Mouse (Mus musculus) lung, postnatal 0 days (tissue): ENCODE data around the gene Trim23. TPM values are rescaled to one million over a fixed set of nuclear protein-coding genes. Genes with fewer than 3 reads are reported as not detected.

Experiments
- ATAC-seq: fragments of 200-750 bp; cut with Nextera tagmentation; 2 replicates; pipeline ENCODE4 v1.8.0; 2017; ENCODE audit warnings: moderate library complexity
- DNase-seq: peaks from one replicate; pipeline ENCODE4 v3.0.0-alpha.2; 2016; ENCODE audit warnings: low spot score
- H3K27ac ChIP-seq: fragments of 300-500 bp; sonication (generic); 2 replicates; pipeline ENCODE4 v1.5.1; 2014; ENCODE audit warnings: antibody characterized with exemption, mild to moderate bottlenecking, low read length, mixed read lengths
- H3K27me3 ChIP-seq: fragments of 300-500 bp; sonication (generic); replicated peaks from 2 replicates; pipeline ENCODE4 v1.6.1; 2014; ENCODE audit warnings: low read length, mixed read lengths; ENCODE audit not compliant: insufficient read depth
- H3K36me3 ChIP-seq: fragments of 300-500 bp; sonication (generic); 2 replicates; pipeline ENCODE4 v1.6.1; 2014; ENCODE audit warnings: low read length, mixed read lengths; ENCODE audit not compliant: insufficient read depth
- H3K4me1 ChIP-seq: fragments of 300-500 bp; sonication (generic); 2 replicates; pipeline ENCODE4 v1.6.1; 2014; ENCODE audit warnings: antibody characterized with exemption, low read depth, low read length, mixed read lengths; ENCODE audit not compliant: insufficient read depth
- H3K4me2 ChIP-seq: fragments of 300-500 bp; sonication (generic); replicated peaks from 2 replicates; pipeline ENCODE4 v1.6.1; 2014; ENCODE audit warnings: low read depth, mild to moderate bottlenecking, low read length, moderate library complexity, mixed read lengths
- H3K4me3 ChIP-seq: fragments of 300-500 bp; sonication (generic); 2 replicates; pipeline ENCODE4 v1.5.1; 2014; ENCODE audit warnings: low read depth, low read length
- H3K9ac ChIP-seq: fragments of 300-500 bp; sonication (generic); replicated peaks from 2 replicates; pipeline ENCODE4 v1.6.1; 2014; ENCODE audit warnings: low read depth, mild to moderate bottlenecking
- H3K9me3 ChIP-seq: fragments of 300-500 bp; sonication (generic); 2 replicates; pipeline ENCODE4 v1.6.1; 2016; ENCODE audit warnings: low read length, mixed read lengths
- CTCF ChIP-seq: IDR thresholded peaks from 2 replicates; pipeline ENCODE4 v1.5.1; 2016; ENCODE audit warnings: antibody characterized with exemption, mild to moderate bottlenecking
- EP300 ChIP-seq: IDR thresholded peaks from 2 replicates; pipeline ENCODE4 v1.6.1; 2016; ENCODE audit warnings: antibody characterized with exemption, mild to moderate bottlenecking, control low read depth
- WGBS: fragments of 180-500 bp; shearing (Covaris S2); extraction: QIAGEN DNeasy Blood & Tissue Kit; methylation state at CpG from one replicate; pipeline ENCODE4 v1.1.7; 2014; 5-methylcytosine and 5-hydroxymethylcytosine counted together
- polyA plus RNA-seq: library from polyadenylated mRNA; unstranded; fragments of >200 nt; fragmentation: Nextera tagmentation; extraction: Ambion mirVana; gene quantifications from 2 replicates; pipeline ENCODE4 v1.2.1, GENCODE M21; 2015

Trim23 gene
- polyA plus RNA-seq, 1 experiment from 2014 or later: 12.2 TPM

GRCm38 (mm10) chr13:104154180-104154579 is 24.4 kb upstream of the Trim23 start:
- no peak for ATAC-seq
- H3K36me3 ChIP-seq: no peaks in the 10 kb centered on the region
- WGBS: 91% methylated on average over 5 of the region's 5 CpGs

GRCm38 (mm10) chr13:104155106-104155505 is 23.5 kb upstream of the Trim23 start:
- H3K27me3 ChIP-seq: no peaks in the 10 kb centered on the region
- no peaks in the 10 kb centered on the region for H3K4me1 ChIP-seq
- H3K4me2 ChIP-seq: no peak overlapping the region
- H3K9me3 ChIP-seq: no peaks in the 10 kb centered on the region
- H3K27ac ChIP-seq: no peak overlapping the region
- H3K36me3 ChIP-seq: 0 out of 2 replicates have a peak, but pooled peaks cover 6% of the 10 kb centered on the region
- H3K9ac ChIP-seq: no peak overlapping the region
- ATAC-seq (no peak), DNase-seq (no peak)
- TF ChIP-seq EP300 (no peak), CTCF (no peak)
- no peak overlapping the region for H3K4me3 ChIP-seq
- 88% methylated on average over 7 of the region's 7 CpGs for WGBS

More at GRCm38 (mm10) chr13:104154180-104154579, 24.4 kb upstream of the Trim23 start:
- no peak for DNase-seq
- no peaks in the 10 kb centered on the region for H3K9me3 ChIP-seq
- H3K9ac ChIP-seq: no peak overlapping the region
- H3K4me1 ChIP-seq: no peaks in the 10 kb centered on the region
- TF ChIP-seq CTCF: no peak
- TF ChIP-seq EP300: no peak
- no peak overlapping the region for H3K27ac ChIP-seq
- no peak overlapping the region for H3K4me3 ChIP-seq
- H3K4me2 ChIP-seq: no peak overlapping the region
- no peaks in the 10 kb centered on the region for H3K27me3 ChIP-seq

GRCm38 (mm10) chr13:104155686-104156085 is 22.9 kb upstream of the Trim23 start:
- no peaks in the 10 kb centered on the region for H3K4me1 ChIP-seq
- 52% methylated on average over 1 of the region's 1 CpGs for whole genome bisulfite sequencing
- 0 out of 2 replicates have a peak, but pooled peaks cover 6% of the 10 kb centered on the region for H3K36me3 ChIP-seq
- no peak for DNase-seq
- no peak overlapping the region for H3K4me3 ChIP-seq
- no peak overlapping the region for H3K9ac ChIP-seq
- no peak overlapping the region for H3K27ac ChIP-seq
- H3K4me2 ChIP-seq: no peak overlapping the region
- no peaks in the 10 kb centered on the region for H3K27me3 ChIP-seq
- no peaks in the 10 kb centered on the region for H3K9me3 ChIP-seq
- no peak for ATAC-seq
- TF ChIP-seq EP300: no peak
- no peak for TF ChIP-seq CTCF

- no peak for DNase-seq
- Histone ChIP-seq H3K9ac (no peak overlapping the region), H3K27ac (no peak overlapping the region), H3K36me3 (0 out of 2 replicates have a peak, but pooled peaks cover 11% of the 10 kb centered on the region), H3K4me1 (no peaks in the 10 kb centered on the region), H3K4me3 (no peak overlapping the region), H3K9me3 (no peaks in the 10 kb centered on the region), H3K4me2 (no peak overlapping the region), H3K27me3 (no peaks in the 10 kb centered on the region)
- ATAC-seq: no peak
- TF ChIP-seq EP300: no peak
- no peak for TF ChIP-seq CTCF
- 80% methylated on average over 5 of the region's 5 CpGs for WGBS
Observed at GRCm38 (mm10) chr13:104171711-104172110, 6.9 kb upstream of the Trim23 start.

GRCm38 (mm10) chr13:104172498-104172897 is 6.1 kb upstream of the Trim23 start:
- ATAC-seq (no peak), DNase-seq (no peak)
- Histone ChIP-seq H3K4me2 (no peak overlapping the region), H3K4me1 (no peaks in the 10 kb centered on the region), H3K9me3 (no peaks in the 10 kb centered on the region), H3K36me3 (0 out of 2 replicates have a peak, but pooled peaks cover 7% of the 10 kb centered on the region), H3K9ac (no peak overlapping the region), H3K4me3 (no peak overlapping the region), H3K27ac (no peak overlapping the region), H3K27me3 (no peaks in the 10 kb centered on the region)
- TF ChIP-seq CTCF (no peak), EP300 (no peak)

- Histone ChIP-seq H3K4me1 (no peaks in the 10 kb centered on the region), H3K9me3 (no peaks in the 10 kb centered on the region), H3K4me3 (no peak overlapping the region), H3K9ac (no peak overlapping the region), H3K27me3 (no peaks in the 10 kb centered on the region), H3K27ac (no peak overlapping the region), H3K4me2 (0 out of 2 replicates have a peak overlapping the region, but pooled peaks have one; percentile 12), H3K36me3 (no peaks in the 10 kb centered on the region)
- ATAC-seq (no peak), DNase-seq (no peak)
- WGBS: 41% methylated on average over 3 of the region's 3 CpGs
- TF ChIP-seq EP300: no peak
- TF ChIP-seq CTCF: no peak
Observed at GRCm38 (mm10) chr13:104176874-104177273, 1.7 kb upstream of the Trim23 start.
